Mouse (Mus musculus) lung, embryonic 16.5 days (tissue): ENCODE results near the gene Akap1. TPM values are rescaled to one million over a fixed set of nuclear protein-coding genes. Genes with fewer than 3 reads are reported as not detected.
A peak's percentile ranks its signal among the peaks of the same experiment; 100 is the strongest.

ENCODE experiments used
- ATAC-seq: fragments of 200-750 bp; cut with Nextera tagmentation; 2 replicates; pipeline ENCODE4 v1.8.0; 2017; ENCODE audit warnings: low read depth, mild to moderate bottlenecking, moderate library complexity
- H3K27ac ChIP-seq: fragments of 300-500 bp; sonication (generic); 2 replicates; pipeline ENCODE4 v1.5.1; 2014; ENCODE audit warnings: mild to moderate bottlenecking, control low read depth, low read length
- H3K27me3 ChIP-seq: fragments of 300-500 bp; sonication (generic); 2 replicates; pipeline ENCODE4 v1.6.1; 2014; ENCODE audit warnings: low read depth, low read length, mixed read lengths; ENCODE audit not compliant: control insufficient read depth, insufficient read depth
- H3K36me3 ChIP-seq: fragments of 300-500 bp; sonication (generic); 2 replicates; pipeline ENCODE4 v1.6.1; 2014; ENCODE audit warnings: low read length; ENCODE audit not compliant: control insufficient read depth, insufficient read depth
- H3K4me1 ChIP-seq: fragments of 300-500 bp; sonication (generic); replicated peaks from 2 replicates; pipeline ENCODE4 v1.6.1; 2014; ENCODE audit warnings: low read length, mixed read lengths; ENCODE audit not compliant: control insufficient read depth, insufficient read depth
- H3K4me2 ChIP-seq: fragments of 300-500 bp; sonication (generic); 2 replicates; pipeline ENCODE4 v1.6.1; 2014; ENCODE audit warnings: low read depth, low read length, control low read depth
- H3K4me3 ChIP-seq: fragments of 300-500 bp; sonication (generic); 2 replicates; pipeline ENCODE4 v1.5.1; 2014; ENCODE audit warnings: mild to moderate bottlenecking, low read length, control low read depth
- H3K9ac ChIP-seq: fragments of 300-500 bp; sonication (generic); 2 replicates; pipeline ENCODE4 v1.6.1; 2014; ENCODE audit warnings: low read length, control low read depth
- H3K9me3 ChIP-seq: fragments of 300-500 bp; sonication (generic); 2 replicates; pipeline ENCODE4 v1.6.1; 2016; ENCODE audit warnings: low read length; ENCODE audit not compliant: control insufficient read depth
- WGBS: fragments of 180-500 bp; shearing (Covaris S2); extraction: QIAGEN DNeasy Blood & Tissue Kit; methylation state at CpG from one replicate; pipeline ENCODE4 v1.1.7; 2014; 5-methylcytosine and 5-hydroxymethylcytosine counted together
- polyA plus RNA-seq: library from polyadenylated mRNA; unstranded; fragments of >200 nt; fragmentation: Nextera tagmentation; extraction: Ambion mirVana; gene quantifications from 2 replicates; pipeline ENCODE4 v1.2.1, GENCODE M21; 2015

Gene Akap1
- polyA plus RNA-seq, 1 experiment from 2014 or later, result 19.0 TPM

DNA sequence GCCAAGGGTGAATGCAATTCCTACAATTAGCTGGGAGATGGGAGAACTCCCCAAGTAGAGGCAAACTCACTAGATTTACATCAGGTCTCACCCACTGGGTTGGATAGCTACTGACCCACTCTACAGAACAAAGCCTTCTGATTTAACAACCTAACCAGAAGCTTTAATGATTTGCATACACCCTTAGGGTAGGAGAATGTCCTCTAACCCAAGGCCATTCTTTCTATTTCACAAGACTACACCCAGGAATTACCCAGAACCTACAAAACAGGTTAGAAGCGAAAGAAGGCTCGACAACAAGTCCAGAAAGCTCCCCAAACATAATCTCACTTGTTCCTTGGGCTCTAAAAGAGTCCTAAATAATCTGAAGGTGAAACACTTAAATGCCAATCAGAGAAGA, 2.0 kb downstream of the Akap1 start:
- Histone ChIP-seq H3K27me3 (no peaks in the 10 kb centered on the region), H3K9me3 (no peaks in the 10 kb centered on the region), H3K36me3 (no peaks in the 10 kb centered on the region), H3K4me2 (peak overlapping the region; percentile 97), H3K4me1 (peaks cover 26% of the 10 kb centered on the region), H3K27ac (no peak overlapping the region), H3K9ac (no peak overlapping the region), H3K4me3 (peak overlapping the region; percentile 83; the same call in 1 of the 2 replicates)
- 87% methylated on average over 2 of the region's 2 CpGs for WGBS
- ATAC-seq, result no peak

DNA sequence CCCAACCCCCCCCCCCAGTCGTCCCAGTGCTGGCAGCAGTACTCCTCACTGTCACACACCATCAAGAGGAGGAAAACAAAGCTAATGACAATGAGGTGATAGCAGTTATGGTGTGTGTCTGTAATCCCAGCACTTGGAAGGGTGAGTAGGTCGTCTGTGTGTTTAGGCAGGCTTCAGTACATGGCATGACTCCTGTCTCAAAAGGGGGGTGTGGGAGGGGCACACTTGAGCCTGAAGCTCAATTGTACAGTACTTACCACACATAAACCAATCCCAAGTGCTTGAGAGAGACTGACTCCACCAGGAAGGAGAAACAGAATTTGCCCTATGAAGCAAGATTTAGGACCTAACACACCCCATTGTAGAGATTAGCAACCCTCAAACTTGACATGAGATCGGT, 3.3 kb downstream of the Akap1 start:
- peaks cover 33% of the 10 kb centered on the region for H3K4me1 ChIP-seq
- 27% methylated on average over 3 of the region's 3 CpGs for WGBS
- no peak overlapping the region for H3K27ac ChIP-seq
- H3K27me3 ChIP-seq, result no peaks in the 10 kb centered on the region
- ATAC-seq, result 0 out of 2 replicates have a peak, but pooled peaks have one; percentile 4
- H3K4me3 ChIP-seq, result no peak overlapping the region
- H3K9ac ChIP-seq, result no peak overlapping the region
- H3K9me3 ChIP-seq, result no peaks in the 10 kb centered on the region
- H3K36me3 ChIP-seq, result no peaks in the 10 kb centered on the region
- no peak overlapping the region for H3K4me2 ChIP-seq

DNA sequence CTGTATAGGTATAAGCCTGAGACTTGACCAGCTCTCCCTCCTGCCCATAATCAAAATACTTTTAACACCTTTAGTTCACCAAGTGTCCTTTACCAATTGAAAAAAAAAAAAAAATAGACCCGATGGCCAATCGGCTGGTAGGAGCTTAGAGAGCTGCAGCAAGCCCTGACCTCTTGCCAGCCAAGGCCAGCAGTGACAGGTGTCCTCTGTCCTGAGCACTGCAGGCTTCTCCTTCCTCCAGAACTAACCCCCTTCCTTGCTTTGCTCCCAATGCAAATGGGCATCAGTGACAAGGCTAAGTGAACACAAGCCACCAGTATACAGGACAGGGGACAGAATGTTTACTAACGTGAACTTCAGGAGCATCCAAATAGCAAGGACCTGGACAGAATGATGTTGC, 3.7 kb downstream of the Akap1 start:
- ATAC-seq, result no peak
- H3K9ac ChIP-seq, result no peak overlapping the region
- no peak overlapping the region for H3K27ac ChIP-seq
- no peak overlapping the region for H3K4me3 ChIP-seq
- no peaks in the 10 kb centered on the region for H3K27me3 ChIP-seq
- no peaks in the 10 kb centered on the region for H3K36me3 ChIP-seq
- H3K4me1 ChIP-seq, result peaks cover 33% of the 10 kb centered on the region
- no peak overlapping the region for H3K4me2 ChIP-seq
- no peaks in the 10 kb centered on the region for H3K9me3 ChIP-seq
- 45% methylated on average over 3 of the region's 3 CpGs for WGBS

DNA sequence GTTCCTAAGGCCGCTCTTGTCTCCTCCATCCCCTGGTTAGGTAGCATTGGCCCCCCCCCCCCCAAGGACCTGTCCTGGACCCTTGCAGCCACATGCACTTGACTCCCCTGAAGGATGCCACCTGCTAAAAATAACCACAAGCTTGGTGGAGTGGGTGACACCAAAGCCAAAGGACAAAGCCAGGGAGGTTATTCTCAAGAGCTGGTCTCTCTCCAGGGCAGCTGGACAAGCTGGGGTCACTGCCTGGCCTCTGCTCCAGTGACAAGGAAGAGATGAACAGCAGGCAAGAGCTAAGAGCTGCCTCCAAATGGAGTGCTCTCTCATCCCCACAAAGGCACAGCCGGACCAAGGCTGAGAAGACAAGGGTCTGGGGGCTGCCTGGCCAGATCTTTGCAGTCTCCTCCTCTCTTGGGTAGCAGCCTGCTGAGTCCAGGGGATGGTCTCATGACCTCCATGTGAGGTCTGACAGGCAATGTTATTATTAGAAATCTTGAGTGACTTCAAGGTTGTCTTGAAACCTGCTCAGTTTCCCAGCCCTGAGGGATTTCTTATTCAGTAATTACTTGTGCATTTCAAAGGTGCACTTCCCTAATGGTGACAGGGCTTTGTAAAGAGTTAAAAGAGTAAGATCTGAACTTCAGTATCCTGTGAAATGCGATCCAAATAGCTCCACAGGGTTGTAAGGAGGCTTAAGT, 6.9 kb downstream of the Akap1 start:
- no peak overlapping the region for H3K4me3 ChIP-seq
- H3K27ac ChIP-seq, result no peak overlapping the region
- no peak for ATAC-seq
- H3K27me3 ChIP-seq, result no peaks in the 10 kb centered on the region
- H3K4me2 ChIP-seq, result no peak overlapping the region
- 57% methylated on average over 3 of the region's 3 CpGs for WGBS
- H3K36me3 ChIP-seq, result no peaks in the 10 kb centered on the region
- H3K9me3 ChIP-seq, result no peaks in the 10 kb centered on the region
- no peak overlapping the region for H3K9ac ChIP-seq
- H3K4me1 ChIP-seq, result peaks cover 20% of the 10 kb centered on the region

DNA sequence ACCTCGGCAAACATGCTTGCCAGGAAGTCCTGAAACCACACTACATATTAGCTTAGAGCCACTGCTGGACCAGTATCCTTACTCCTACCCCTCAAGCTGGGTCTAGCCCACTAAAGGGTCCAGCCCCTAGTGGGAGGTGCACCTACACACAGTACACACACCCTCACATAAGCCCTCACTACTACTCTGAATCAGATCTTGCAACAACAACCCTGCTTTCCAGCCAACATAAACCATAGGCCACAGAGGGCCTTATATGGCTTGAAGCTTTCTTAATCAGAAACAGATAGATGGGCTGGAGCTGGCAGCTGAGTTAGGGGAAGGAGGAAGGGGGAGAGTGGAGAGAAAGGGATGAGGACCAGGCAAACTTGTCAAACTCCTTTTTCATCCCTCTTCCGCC, 8.0 kb downstream of the Akap1 start:
- H3K9me3 ChIP-seq, result no peaks in the 10 kb centered on the region
- peak; percentile 80 for ATAC-seq
- H3K4me2 ChIP-seq, result no peak overlapping the region
- no peak overlapping the region for H3K4me3 ChIP-seq
- no peaks in the 10 kb centered on the region for H3K36me3 ChIP-seq
- H3K9ac ChIP-seq, result no peak overlapping the region
- H3K4me1 ChIP-seq, result peaks cover 15% of the 10 kb centered on the region
- no peak overlapping the region for H3K27ac ChIP-seq
- WGBS, result 29% methylated on average over 2 of the region's 2 CpGs
- H3K27me3 ChIP-seq, result no peaks in the 10 kb centered on the region

DNA sequence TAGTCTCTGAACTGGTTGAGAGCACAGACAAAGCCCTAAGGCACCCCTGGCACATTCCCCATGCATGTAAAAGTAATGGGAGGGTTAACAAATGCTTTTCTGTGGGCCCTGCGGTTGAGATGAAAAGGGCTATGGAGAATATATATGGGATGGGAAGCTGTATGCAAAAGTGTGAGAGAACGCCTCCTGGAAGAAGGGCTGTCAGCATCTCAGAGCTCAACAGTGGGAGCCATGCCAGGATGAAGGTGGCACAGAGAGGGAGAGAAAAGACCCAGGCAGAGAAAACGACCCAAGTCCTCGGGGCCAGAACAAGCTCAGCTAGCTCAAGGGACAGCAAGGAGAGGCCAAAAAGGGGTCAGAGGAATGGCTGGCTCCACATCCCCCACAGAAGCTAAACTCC, 8.6 kb downstream of the Akap1 start:
- WGBS, result 51% methylated on average over 4 of the region's 4 CpGs
- ATAC-seq, result no peak
- Histone ChIP-seq H3K9me3 (no peaks in the 10 kb centered on the region), H3K27me3 (no peaks in the 10 kb centered on the region), H3K27ac (peak overlapping the region; percentile 31), H3K36me3 (no peaks in the 10 kb centered on the region), H3K9ac (no peak overlapping the region), H3K4me1 (peaks cover 12% of the 10 kb centered on the region), H3K4me3 (no peak overlapping the region), H3K4me2 (no peak overlapping the region)

DNA sequence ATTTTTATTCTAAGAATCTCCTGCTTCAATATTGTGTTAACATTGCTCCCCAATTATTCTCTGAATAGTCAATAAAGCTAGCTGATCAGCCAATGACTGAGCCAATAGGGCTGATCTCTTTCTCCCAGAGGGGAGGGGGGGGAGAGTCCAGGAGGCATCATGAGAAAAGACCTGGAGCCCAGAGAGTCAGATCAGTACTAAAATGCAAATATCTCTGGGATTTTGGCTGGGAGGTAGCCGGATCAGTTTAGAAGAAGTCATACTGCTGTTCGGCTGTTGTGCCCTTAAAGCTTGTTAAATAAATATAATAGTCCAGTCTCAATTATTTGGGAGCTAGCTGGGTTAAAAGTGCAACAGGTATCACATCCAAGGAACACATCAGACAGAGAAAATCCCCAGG, 10.8 kb downstream of the Akap1 start:
- 87% methylated on average over 2 of the region's 2 CpGs for WGBS
- no peak overlapping the region for H3K4me2 ChIP-seq
- no peaks in the 10 kb centered on the region for H3K27me3 ChIP-seq
- H3K4me1 ChIP-seq, result peaks cover 25% of the 10 kb centered on the region
- ATAC-seq, result no peak
- H3K9me3 ChIP-seq, result no peaks in the 10 kb centered on the region
- no peaks in the 10 kb centered on the region for H3K36me3 ChIP-seq
- no peak overlapping the region for H3K4me3 ChIP-seq
- H3K9ac ChIP-seq, result no peak overlapping the region
- H3K27ac ChIP-seq, result no peak overlapping the region

DNA sequence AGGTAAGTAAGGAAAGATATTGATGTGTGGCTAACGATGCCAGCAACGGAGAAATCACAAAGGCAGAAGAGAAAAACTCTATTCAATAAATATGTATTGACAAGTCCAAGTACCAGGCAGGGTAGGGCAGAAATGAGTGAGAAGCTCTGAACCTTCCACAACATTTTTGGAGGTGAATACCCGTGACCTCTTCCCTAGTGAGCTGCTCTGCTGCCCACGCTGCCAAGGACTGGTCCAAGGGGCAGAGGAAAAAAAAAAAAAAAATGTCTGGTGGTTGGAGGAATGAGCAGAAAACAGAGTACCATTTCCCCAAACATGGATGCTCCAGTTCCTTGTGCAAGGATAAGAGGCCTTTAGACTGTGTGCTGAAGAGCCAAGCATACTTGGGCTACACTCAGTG, 11.6 kb downstream of the Akap1 start:
- Histone ChIP-seq H3K4me1 (peaks cover 30% of the 10 kb centered on the region), H3K4me2 (no peak overlapping the region), H3K27me3 (no peaks in the 10 kb centered on the region), H3K27ac (no peak overlapping the region), H3K36me3 (no peaks in the 10 kb centered on the region), H3K9me3 (no peaks in the 10 kb centered on the region), H3K4me3 (no peak overlapping the region), H3K9ac (no peak overlapping the region)
- WGBS, result 88% methylated on average over 4 of the region's 4 CpGs
- ATAC-seq, result no peak

DNA sequence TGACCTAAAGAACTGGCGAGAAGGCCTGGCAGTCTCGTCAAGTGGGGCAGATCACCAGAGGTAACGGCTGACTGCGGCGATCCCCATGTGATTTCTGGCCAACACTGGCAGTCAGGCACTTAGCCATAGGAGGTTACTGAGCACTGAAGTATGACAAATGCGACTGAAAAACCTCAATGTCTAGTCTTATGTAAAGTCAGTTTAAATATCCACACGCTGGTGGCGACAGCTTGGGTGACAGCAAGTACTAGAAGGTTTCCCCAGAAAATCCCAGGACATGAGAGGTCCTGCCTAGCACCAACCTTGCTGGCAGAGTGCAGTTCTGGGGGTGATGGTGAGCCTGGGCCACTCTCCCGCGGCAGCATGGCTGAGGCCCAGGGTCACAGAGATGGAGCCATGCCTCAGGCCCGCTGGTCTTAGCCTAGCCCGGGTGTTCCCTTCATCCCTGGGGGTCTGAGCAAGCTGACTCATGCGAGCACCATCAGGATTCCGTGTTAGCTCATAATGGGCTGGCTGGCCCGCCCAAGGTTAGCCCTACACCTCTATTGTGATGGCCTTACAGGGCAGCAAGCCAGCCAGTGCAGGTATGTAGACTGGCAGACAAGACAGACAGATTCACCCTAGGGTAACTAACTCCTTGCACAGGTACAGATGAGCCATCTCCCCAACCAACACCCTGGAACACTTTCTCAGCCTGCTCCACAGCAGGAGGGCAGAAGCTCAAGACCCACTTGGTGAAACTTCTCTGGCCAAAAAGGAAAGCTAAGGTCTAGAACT, 13.1 kb downstream of the Akap1 start:
- Histone ChIP-seq H3K27ac (no peak overlapping the region), H3K9me3 (no peaks in the 10 kb centered on the region), H3K4me2 (no peak overlapping the region), H3K36me3 (no peaks in the 10 kb centered on the region), H3K4me1 (peaks cover 21% of the 10 kb centered on the region), H3K4me3 (no peak overlapping the region), H3K27me3 (no peaks in the 10 kb centered on the region), H3K9ac (no peak overlapping the region)
- no peak for ATAC-seq
- 86% methylated on average over 15 of the region's 15 CpGs for WGBS
